Mouse (Mus musculus) embryonic facial prominence, embryonic 11.5 days (tissue): ENCODE measurements around the gene Limch1. TPM values are rescaled to one million over a fixed set of nuclear protein-coding genes. Genes with fewer than 3 reads are reported as not detected.

Experiments used
- ATAC-seq: fragments of 200-750 bp; cut with Nextera tagmentation; replicated peaks from 2 replicates; pipeline ENCODE4 v1.8.0; 2017; ENCODE audit warnings: low read depth; ENCODE audit not compliant: insufficient number of reproducible peaks, low FRiP score, low TSS enrichment
- DNase-seq: peaks from one replicate; pipeline ENCODE4 v3.0.0-alpha.2; 2015; ENCODE audit warnings: low spot score
- H3K27ac ChIP-seq: fragments of 300-500 bp; sonication (generic); replicated peaks from 2 replicates; pipeline ENCODE4 v1.5.1; 2014; ENCODE audit warnings: mild to moderate bottlenecking, low read depth, low read length, control low read depth
- H3K27me3 ChIP-seq: fragments of 300-500 bp; sonication (generic); 2 replicates; pipeline ENCODE4 v1.6.1; 2014; ENCODE audit warnings: mild to moderate bottlenecking, low read length, moderate library complexity, mixed read lengths; ENCODE audit not compliant: control insufficient read depth, insufficient read depth
- H3K36me3 ChIP-seq: fragments of 300-500 bp; sonication (generic); replicated peaks from 2 replicates; pipeline ENCODE4 v1.6.1; 2014; ENCODE audit warnings: low read depth, mild to moderate bottlenecking, low read length, moderate library complexity, mixed read lengths; ENCODE audit not compliant: control insufficient read depth, insufficient read depth
- H3K4me1 ChIP-seq: fragments of 300-500 bp; sonication (generic); 2 replicates; pipeline ENCODE4 v1.6.1; 2014; ENCODE audit warnings: low read length, mixed read lengths; ENCODE audit not compliant: control insufficient read depth, insufficient read depth
- H3K4me2 ChIP-seq: fragments of 300-500 bp; sonication (generic); 2 replicates; pipeline ENCODE4 v1.6.1; 2014; ENCODE audit warnings: low read depth, mild to moderate bottlenecking, control low read depth, low read length, moderate library complexity
- H3K4me3 ChIP-seq: fragments of 300-500 bp; sonication (generic); 2 replicates; pipeline ENCODE4 v1.5.1; 2014; ENCODE audit warnings: low read depth, low read length, control low read depth
- H3K9ac ChIP-seq: fragments of 300-500 bp; sonication (generic); replicated peaks from 2 replicates; pipeline ENCODE4 v1.6.1; 2014; ENCODE audit warnings: mild to moderate bottlenecking, control low read depth, low read length
- H3K9me3 ChIP-seq: fragments of 300-500 bp; sonication (generic); replicated peaks from 2 replicates; pipeline ENCODE4 v1.6.1; 2016; ENCODE audit warnings: mild to moderate bottlenecking, low read length, inconsistent platforms, mixed read lengths; ENCODE audit not compliant: control insufficient read depth
- WGBS: fragments of 180-500 bp; shearing (Covaris S2); extraction: QIAGEN DNeasy Blood & Tissue Kit; methylation state at CpG from one replicate; pipeline ENCODE4 v1.1.7; 2014; 5-methylcytosine and 5-hydroxymethylcytosine counted together
- polyA plus RNA-seq: library from polyadenylated mRNA; unstranded; fragments of >200 nt; fragmentation: Nextera tagmentation; extraction: Ambion mirVana; gene quantifications from 2 replicates; pipeline ENCODE4 v1.2.1, GENCODE M21; 2014

Limch1 gene
- polyA plus RNA-seq, 1 experiment from 2014 or later, result 69.3 TPM

- H3K9ac ChIP-seq, result no peak overlapping the region
- H3K4me1 ChIP-seq, result no peaks in the 10 kb centered on the region; the same call in 1 of the 2 replicates
- H3K27ac ChIP-seq, result no peak overlapping the region
- ATAC-seq (no peak), DNase-seq (no peak)
- no peaks in the 10 kb centered on the region for H3K9me3 ChIP-seq
- no peak overlapping the region for H3K4me2 ChIP-seq
- H3K36me3 ChIP-seq, result no peaks in the 10 kb centered on the region
- no peaks in the 10 kb centered on the region for H3K27me3 ChIP-seq
- 87% methylated on average over 4 of the region's 4 CpGs for WGBS
- no peak overlapping the region for H3K4me3 ChIP-seq
These were observed 80.0 kb downstream of the Limch1 start for GRCm38 (mm10) chr5:66825586-66825985.

DNA sequence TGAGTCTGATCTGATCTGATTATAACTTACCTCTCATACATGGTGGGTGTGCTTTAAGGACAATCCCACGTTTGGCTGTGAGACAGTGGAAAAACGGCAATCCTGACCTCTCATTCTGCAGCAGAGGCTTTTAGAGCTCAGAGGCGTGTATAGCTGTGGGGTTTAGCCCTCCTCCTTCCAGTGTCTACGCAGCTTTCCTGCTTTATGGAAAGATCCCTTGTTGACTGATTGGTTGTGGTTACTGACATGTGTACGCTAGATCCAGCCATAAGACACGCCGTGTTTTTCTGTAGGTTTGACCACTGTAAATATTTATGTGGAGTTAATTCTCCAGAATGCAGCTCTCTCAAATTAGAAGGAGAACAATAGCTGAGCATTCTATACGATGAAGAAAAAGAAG, 81.2 kb downstream of the Limch1 start:
- no peak for DNase-seq

DNA sequence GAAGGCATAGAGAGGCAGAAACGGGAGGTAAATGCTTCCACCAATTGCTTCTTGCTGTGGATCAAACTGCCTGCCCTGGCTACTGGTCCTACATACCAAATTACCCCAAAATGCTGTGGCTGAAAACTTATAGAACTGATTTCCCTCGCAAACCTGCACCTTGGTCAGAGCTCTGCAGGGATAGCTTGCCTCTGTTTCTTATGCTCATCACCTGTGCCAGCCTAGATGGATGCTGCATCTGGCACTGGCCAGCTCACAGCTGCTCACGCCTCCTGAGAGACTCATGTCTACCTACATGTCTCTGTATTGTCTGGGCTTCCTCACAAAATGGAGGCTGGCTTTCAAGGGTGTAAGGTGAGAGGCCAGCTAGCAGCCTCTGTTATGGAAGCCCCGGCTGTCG, 83.9 kb downstream of the Limch1 start:
- Histone ChIP-seq H3K4me3 (no peak overlapping the region), H3K4me2 (no peak overlapping the region), H3K27me3 (no peaks in the 10 kb centered on the region), H3K27ac (no peak overlapping the region), H3K9me3 (no peaks in the 10 kb centered on the region), H3K36me3 (no peaks in the 10 kb centered on the region), H3K4me1 (no peaks in the 10 kb centered on the region), H3K9ac (no peak overlapping the region)
- 80% methylated on average over 5 of the region's 5 CpGs for WGBS
- ATAC-seq (no peak), DNase-seq (no peak)

More for the DNA sequence above, 81.2 kb downstream of the Limch1 start:
- Histone ChIP-seq H3K27ac (no peak overlapping the region), H3K4me2 (no peak overlapping the region), H3K36me3 (no peaks in the 10 kb centered on the region), H3K4me3 (no peak overlapping the region), H3K27me3 (no peaks in the 10 kb centered on the region), H3K4me1 (no peaks in the 10 kb centered on the region), H3K9me3 (no peaks in the 10 kb centered on the region), H3K9ac (no peak overlapping the region)
- WGBS, result 73% methylated on average over 8 of the region's 8 CpGs
- ATAC-seq, result no peak

GRCm38 (mm10) chr5:66830206-66830605, 84.6 kb downstream of the Limch1 start:
- no peak overlapping the region for H3K27ac ChIP-seq
- WGBS, result 95% methylated on average over 10 of the region's 10 CpGs
- ATAC-seq, result no peak

DNA sequence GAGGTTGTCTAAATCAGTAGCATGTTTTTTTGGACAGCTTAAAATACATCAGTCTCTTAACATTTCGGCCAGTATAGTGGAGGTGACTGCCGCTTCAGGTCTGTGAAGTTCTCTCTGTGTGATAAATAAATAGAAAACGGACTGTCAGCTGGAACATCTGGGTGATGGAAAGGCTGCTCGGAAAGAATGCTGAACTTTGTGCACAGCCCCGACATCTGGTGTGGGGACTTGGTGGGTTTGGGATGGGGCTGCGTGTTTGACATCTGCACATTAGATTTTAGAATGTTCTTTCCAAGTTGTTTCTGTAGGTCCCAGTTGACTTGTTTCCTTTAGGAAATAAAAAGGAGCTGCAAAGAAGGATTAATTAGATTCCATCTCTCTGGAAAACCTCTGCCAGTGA, 89.1 kb downstream of the Limch1 start:
- Histone ChIP-seq H3K27ac (no peak overlapping the region), H3K36me3 (no peaks in the 10 kb centered on the region), H3K4me1 (no peaks in the 10 kb centered on the region; the same call in 1 of the 2 replicates), H3K4me3 (no peak overlapping the region), H3K9me3 (no peaks in the 10 kb centered on the region), H3K4me2 (no peak overlapping the region), H3K27me3 (no peaks in the 10 kb centered on the region), H3K9ac (no peak overlapping the region)
- WGBS, result 62% methylated on average over 6 of the region's 6 CpGs
- no peak for DNase-seq
- ATAC-seq, result no peak

More at GRCm38 (mm10) chr5:66830206-66830605, 84.6 kb downstream of the Limch1 start:
- H3K27me3 ChIP-seq, result no peaks in the 10 kb centered on the region
- no peaks in the 10 kb centered on the region for H3K9me3 ChIP-seq
- no peak overlapping the region for H3K9ac ChIP-seq
- no peak overlapping the region for H3K4me3 ChIP-seq
- no peaks in the 10 kb centered on the region for H3K36me3 ChIP-seq
- H3K4me1 ChIP-seq, result no peaks in the 10 kb centered on the region; the same call in 1 of the 2 replicates
- DNase-seq, result no peak
- no peak overlapping the region for H3K4me2 ChIP-seq

DNA sequence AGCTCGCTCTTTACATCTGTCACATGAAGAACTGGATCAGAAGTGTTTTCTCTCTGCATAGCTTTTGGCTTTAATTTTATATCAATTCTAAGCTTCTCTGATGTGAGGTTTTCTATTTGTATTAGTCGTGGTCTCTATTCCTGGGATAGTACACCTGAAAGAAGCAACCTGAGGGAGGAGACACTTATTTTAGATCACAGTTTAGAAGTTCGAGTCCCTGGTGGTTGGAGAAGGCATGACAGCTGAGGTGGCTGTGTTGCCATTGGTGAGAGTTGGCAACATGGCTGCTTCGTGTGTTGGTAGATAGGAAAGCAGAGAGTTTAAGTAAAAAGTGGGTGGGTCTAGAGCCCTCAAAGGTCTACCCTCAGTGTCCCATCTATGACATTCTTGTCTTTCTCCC, 91.3 kb downstream of the Limch1 start:
- ATAC-seq (no peak), DNase-seq (no peak)
- Histone ChIP-seq H3K27me3 (no peaks in the 10 kb centered on the region), H3K9ac (no peak overlapping the region), H3K4me3 (no peak overlapping the region), H3K4me2 (no peak overlapping the region), H3K4me1 (no peaks in the 10 kb centered on the region; the same call in 1 of the 2 replicates), H3K27ac (no peak overlapping the region), H3K9me3 (no peaks in the 10 kb centered on the region), H3K36me3 (no peaks in the 10 kb centered on the region)
- 89% methylated on average over 4 of the region's 4 CpGs for WGBS

GRCm38 (mm10) chr5:66841971-66842370, 96.3 kb downstream of the Limch1 start:
- Histone ChIP-seq H3K4me2 (no peak overlapping the region), H3K9me3 (no peaks in the 10 kb centered on the region), H3K4me3 (no peak overlapping the region), H3K36me3 (no peaks in the 10 kb centered on the region), H3K4me1 (no peaks in the 10 kb centered on the region), H3K9ac (no peak overlapping the region), H3K27me3 (no peaks in the 10 kb centered on the region), H3K27ac (no peak overlapping the region)
- 89% methylated on average over 2 of the region's 2 CpGs for WGBS
- DNase-seq, result no peak
- ATAC-seq, result no peak

- H3K9ac ChIP-seq, result no peak overlapping the region
- no peak for DNase-seq
These were observed 97.1 kb downstream of the Limch1 start for GRCm38 (mm10) chr5:66842776-66843175.

More at GRCm38 (mm10) chr5:66842776-66843175, 97.1 kb downstream of the Limch1 start:
- Histone ChIP-seq H3K4me1 (no peaks in the 10 kb centered on the region), H3K36me3 (no peaks in the 10 kb centered on the region), H3K9me3 (no peaks in the 10 kb centered on the region), H3K4me2 (no peak overlapping the region), H3K27me3 (no peaks in the 10 kb centered on the region), H3K27ac (no peak overlapping the region), H3K4me3 (no peak overlapping the region)
- 89% methylated on average over 5 of the region's 5 CpGs for WGBS
- no peak for ATAC-seq
